Mouse (Mus musculus) myocyte (in vitro differentiated cells): ENCODE results near the gene Scarf2.

Experiments
- E2F4 ChIP-seq: IDR thresholded peaks from one replicate; pipeline ENCODE4 v1.6.1; 2011; ENCODE audit warnings: mild to moderate bottlenecking, control low read depth, moderate library complexity; ENCODE audit not compliant: insufficient read depth
- MAX ChIP-seq: IDR thresholded peaks from one replicate; pipeline ENCODE4 v1.6.1; 2011; ENCODE audit warnings: low read depth, mild to moderate bottlenecking, control low read depth
- MYOD1 ChIP-seq, 3 experiments: IDR thresholded peaks; one replicate each; pipeline ENCODE4 v1.6.1; 2011; ENCODE audit warnings: control low read depth in 2 of 3, low read depth in 2 of 3, mild to moderate bottlenecking in 2 of 3, moderate library complexity in 1 of 3; ENCODE audit not compliant: insufficient read length in 2 of 3, control insufficient read depth in 1 of 3
- POLR2A ChIP-seq: IDR thresholded peaks from one replicate; pipeline ENCODE4 v1.6.1; 2011; ENCODE audit warnings: low read depth, mild to moderate bottlenecking, control low read depth, moderate library complexity; ENCODE audit not compliant: insufficient read length
- REST ChIP-seq: IDR thresholded peaks from one replicate; pipeline ENCODE4 v1.6.1; 2011; ENCODE audit warnings: mild to moderate bottlenecking, control low read depth, moderate library complexity; ENCODE audit not compliant: insufficient read depth, insufficient read length
- TCF12 ChIP-seq: IDR thresholded peaks from one replicate; pipeline ENCODE4 v1.6.1; 2011; ENCODE audit warnings: mild to moderate bottlenecking, control low read depth; ENCODE audit not compliant: poor library complexity, insufficient read depth, severe bottlenecking

GRCm38 (mm10) chr16:17807192-17808009 lies 10.3 kb downstream of the Scarf2 start:
- TF ChIP-seq TCF12 (no peak), REST (no peak), POLR2A (no peak), E2F4 (no peak), MYOD1 (IDR thresholded peaks at IDR 0.05; ENCODE audit: control insufficient read depth in 1 of 3, insufficient read length in 2 of 3, low read depth in 2 of 3) (no peak), MAX (no peak)
